Mouse (Mus musculus) liver, adult 2 months (tissue): Measurements from ENCODE around the gene Rpp25. TPM values are rescaled to one million over a fixed set of nuclear protein-coding genes. Genes with fewer than 3 reads are reported as not detected.

Source experiments
- DNase-seq: peaks from one replicate; pipeline ENCODE4 v3.0.0-alpha.2; 2011; ENCODE audit warnings: low read depth, low spot score; ENCODE audit errors: extremely low read depth
- H3K27ac ChIP-seq: fragments of 200-500 bp; replicated peaks from 2 replicates; pipeline ENCODE4 v1.5.1; 2012; ENCODE audit warnings: low read depth, mild to moderate bottlenecking, control low read depth, inconsistent platforms, low read length; ENCODE audit not compliant: insufficient read depth
- H3K27me3 ChIP-seq: fragments of 200-500 bp; 2 replicates; pipeline ENCODE4 v1.6.1; 2012; ENCODE audit warnings: mild to moderate bottlenecking, moderate library complexity, low read length, inconsistent platforms; ENCODE audit not compliant: control insufficient read depth, insufficient read depth
- H3K36me3 ChIP-seq: fragments of 200-500 bp; 2 replicates; pipeline ENCODE4 v1.6.1; 2012; ENCODE audit warnings: low read length, inconsistent platforms; ENCODE audit not compliant: control insufficient read depth, insufficient read depth
- H3K4me1 ChIP-seq: fragments of 200-500 bp; 2 replicates; pipeline ENCODE4 v1.6.1; 2011; ENCODE audit warnings: low read length; ENCODE audit not compliant: control insufficient read depth, insufficient read depth
- H3K4me3 ChIP-seq: fragments of 200-500 bp; 2 replicates; pipeline ENCODE4 v1.5.1; 2011; ENCODE audit warnings: low read depth, mild to moderate bottlenecking, control low read depth, low read length, moderate library complexity; ENCODE audit not compliant: insufficient read depth
- H3K79me2 ChIP-seq: fragments of 200-500 bp; 2 replicates; pipeline ENCODE4 v1.6.1; 2012; ENCODE audit warnings: inconsistent platforms, mild to moderate bottlenecking, low read length, moderate library complexity; ENCODE audit not compliant: control insufficient read depth, insufficient read depth
- H3K9ac ChIP-seq: fragments of 200-500 bp; 2 replicates; pipeline ENCODE4 v1.6.1; 2012; ENCODE audit warnings: low read depth, mild to moderate bottlenecking, control low read depth, inconsistent platforms, low read length
- CTCF ChIP-seq: fragments of 200-500 bp; IDR thresholded peaks from 2 replicates; pipeline ENCODE4 v1.5.1; 2011; ENCODE audit warnings: low read depth, low read length, control low read depth
- POLR2A ChIP-seq: fragments of 200-500 bp; IDR thresholded peaks from 2 replicates; pipeline ENCODE4 v1.6.1; 2011; ENCODE audit warnings: low read length, control low read depth; ENCODE audit not compliant: insufficient read depth; ENCODE audit errors: extremely low read depth
- WGBS: fragments of 180-500 bp; shearing (Covaris S2); methylation state at CpG from one replicate; pipeline ENCODE4 v1.1.7; 2018; 5-methylcytosine and 5-hydroxymethylcytosine counted together
- polyA plus RNA-seq: library from polyadenylated mRNA; depleted of rRNA; stranded (reverse); fragments of >200 nt; gene quantifications from 2 replicates; pipeline ENCODE4 v1.2.3, GENCODE M21; 2012
- total RNA-seq: library from RNA; depleted of rRNA; stranded (reverse); fragments of >200 nt; gene quantifications from 2 replicates; pipeline ENCODE4 v1.2.3, GENCODE M21; 2014

Gene Rpp25
- total and polyA plus RNA-seq, 2 experiments = not detected

GRCm38 (mm10) chr9:57539550-57539949 lies 35.7 kb downstream of the Rpp25 start:
- 85% methylated on average over 2 of the region's 2 CpGs for WGBS
- TF ChIP-seq POLR2A (no peak), CTCF (no peak)
- no peak overlapping the region for H3K9ac ChIP-seq
- no peaks in the 10 kb centered on the region for H3K27me3 ChIP-seq
- peaks cover 4% of the 10 kb centered on the region; the same call in 1 of the 2 replicates for H3K36me3 ChIP-seq
- H3K4me3 ChIP-seq = no peak overlapping the region
- H3K79me2 ChIP-seq = no peaks in the 10 kb centered on the region
- H3K4me1 ChIP-seq = peaks cover 2% of the 10 kb centered on the region; the same call in 1 of the 2 replicates
- H3K27ac ChIP-seq = no peak overlapping the region
- DNase-seq = no peak

- no peaks in the 10 kb centered on the region for H3K79me2 ChIP-seq
- no peaks in the 10 kb centered on the region for H3K27me3 ChIP-seq
- no peak overlapping the region for H3K9ac ChIP-seq
- H3K36me3 ChIP-seq = peaks cover 6% of the 10 kb centered on the region; the same call in 1 of the 2 replicates
- peak; percentile 42 for DNase-seq
- no peak for TF ChIP-seq CTCF
- H3K4me1 ChIP-seq = peaks cover 2% of the 10 kb centered on the region; the same call in 1 of the 2 replicates
- H3K27ac ChIP-seq = no peak overlapping the region
- 6% methylated on average over 1 of the region's 1 CpGs for WGBS
- no peak overlapping the region for H3K4me3 ChIP-seq
Measured at GRCm38 (mm10) chr9:57541312-57541711, 37.5 kb downstream of the Rpp25 start.

DNA sequence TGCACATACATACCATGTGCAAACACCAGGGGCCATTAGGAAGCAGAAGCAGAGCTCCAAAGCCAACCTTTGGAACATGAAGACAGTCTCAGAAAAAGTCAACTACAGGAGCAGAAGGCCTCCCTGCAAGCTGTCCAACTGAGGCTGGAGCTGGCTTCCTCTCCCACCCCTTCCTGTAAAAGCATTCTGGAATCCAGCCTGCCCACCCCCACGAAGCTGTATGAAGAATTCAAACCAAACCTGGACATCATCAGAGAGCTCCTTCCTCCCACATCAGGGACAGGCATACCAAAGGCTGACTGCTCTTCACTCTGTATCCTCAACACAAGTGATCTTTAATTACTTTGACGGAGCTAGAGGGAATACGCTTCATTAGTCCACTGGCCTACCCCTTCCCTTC lies 40.1 kb downstream of the Rpp25 start:
- 89% methylated on average over 3 of the region's 3 CpGs for WGBS
- H3K4me1 ChIP-seq = peaks cover 6% of the 10 kb centered on the region; the same call in 1 of the 2 replicates
- H3K79me2 ChIP-seq = no peaks in the 10 kb centered on the region

DNA sequence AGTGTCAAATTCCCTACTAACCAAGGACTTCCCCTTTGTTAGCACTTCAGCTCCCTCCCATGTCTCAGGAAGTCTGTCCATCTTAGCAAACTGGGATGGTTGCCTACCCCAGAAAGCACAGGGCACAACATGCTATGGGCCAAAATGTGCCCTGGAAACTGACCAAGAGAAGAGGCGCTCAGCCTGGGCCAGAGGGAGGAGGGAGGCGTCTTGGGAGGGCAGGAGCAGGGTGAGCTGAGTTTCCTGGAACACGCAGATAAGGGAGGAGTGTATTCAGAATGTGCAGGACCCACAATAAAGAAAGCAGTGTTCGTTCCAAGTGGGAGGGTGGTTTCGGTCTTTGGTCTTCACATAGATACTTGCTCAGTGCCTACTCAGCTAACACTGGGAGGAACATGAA lies 43.5 kb downstream of the Rpp25 start:
- Histone ChIP-seq H3K36me3 (peaks cover 6% of the 10 kb centered on the region; the same call in 1 of the 2 replicates), H3K27me3 (no peaks in the 10 kb centered on the region), H3K4me3 (no peak overlapping the region), H3K4me1 (peaks cover 13% of the 10 kb centered on the region), H3K27ac (0 out of 2 replicates have a peak overlapping the region, but pooled peaks have one; percentile 13), H3K79me2 (no peaks in the 10 kb centered on the region), H3K9ac (no peak overlapping the region)
- TF ChIP-seq CTCF (no peak), POLR2A (no peak)
- DNase-seq = no peak
- 74% methylated on average over 5 of the region's 5 CpGs for WGBS

More for the DNA sequence above, 40.1 kb downstream of the Rpp25 start:
- TF ChIP-seq CTCF (no peak), POLR2A (no peak)
- Histone ChIP-seq H3K4me3 (no peak overlapping the region), H3K27me3 (no peaks in the 10 kb centered on the region), H3K36me3 (peaks cover 6% of the 10 kb centered on the region; the same call in 1 of the 2 replicates), H3K27ac (no peak overlapping the region), H3K9ac (no peak overlapping the region)
- no peak for DNase-seq

- Histone ChIP-seq H3K4me1 (peaks cover 13% of the 10 kb centered on the region), H3K4me3 (no peak overlapping the region), H3K27me3 (no peaks in the 10 kb centered on the region), H3K9ac (no peak overlapping the region), H3K36me3 (peaks cover 4% of the 10 kb centered on the region; the same call in 1 of the 2 replicates), H3K79me2 (no peaks in the 10 kb centered on the region), H3K27ac (no peak overlapping the region)
- no peak for DNase-seq
- 90% methylated on average over 11 of the region's 11 CpGs for WGBS
- TF ChIP-seq CTCF = no peak
Measured at GRCm38 (mm10) chr9:57547869-57548268, 44.0 kb downstream of the Rpp25 start.

DNA sequence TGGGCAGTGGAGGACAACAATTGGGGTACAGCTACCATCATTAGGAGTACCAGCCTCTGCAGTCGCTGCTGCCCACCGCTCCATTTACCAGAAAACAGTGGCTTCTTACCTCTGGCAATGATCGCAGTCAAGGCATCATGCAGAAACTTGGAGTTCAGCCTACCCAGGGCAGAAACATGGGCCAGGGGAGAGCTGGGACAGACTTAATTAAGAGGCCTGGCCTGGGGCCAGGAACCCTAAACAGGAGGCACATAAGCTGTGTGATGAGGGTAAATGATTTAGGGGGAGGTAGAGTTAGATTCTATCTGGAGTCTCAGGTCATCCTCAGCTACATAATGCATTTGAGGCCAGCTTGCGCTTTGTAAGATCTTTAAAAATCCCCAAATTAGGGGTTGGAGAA lies 45.4 kb downstream of the Rpp25 start:
- no peak overlapping the region for H3K9ac ChIP-seq
- no peaks in the 10 kb centered on the region for H3K27me3 ChIP-seq
- peaks cover 2% of the 10 kb centered on the region; the same call in 1 of the 2 replicates for H3K36me3 ChIP-seq
- 97% methylated on average over 4 of the region's 4 CpGs for WGBS
- no peaks in the 10 kb centered on the region for H3K79me2 ChIP-seq
- no peak for DNase-seq
- no peak overlapping the region for H3K27ac ChIP-seq
- H3K4me3 ChIP-seq = no peak overlapping the region
- H3K4me1 ChIP-seq = peaks cover 13% of the 10 kb centered on the region
- no peak for TF ChIP-seq CTCF
- no peak for TF ChIP-seq POLR2A
